Mouse (Mus musculus): Measurements from ENCODE around the gene Map4k2. TPM values are rescaled to one million over a fixed set of nuclear protein-coding genes. Genes with fewer than 3 reads are reported as not detected.

The Map4k2 gene
- total and polyA plus RNA-seq, 3 experiments: 8.0 to 22.3 TPM; not detected in 1

DNA sequence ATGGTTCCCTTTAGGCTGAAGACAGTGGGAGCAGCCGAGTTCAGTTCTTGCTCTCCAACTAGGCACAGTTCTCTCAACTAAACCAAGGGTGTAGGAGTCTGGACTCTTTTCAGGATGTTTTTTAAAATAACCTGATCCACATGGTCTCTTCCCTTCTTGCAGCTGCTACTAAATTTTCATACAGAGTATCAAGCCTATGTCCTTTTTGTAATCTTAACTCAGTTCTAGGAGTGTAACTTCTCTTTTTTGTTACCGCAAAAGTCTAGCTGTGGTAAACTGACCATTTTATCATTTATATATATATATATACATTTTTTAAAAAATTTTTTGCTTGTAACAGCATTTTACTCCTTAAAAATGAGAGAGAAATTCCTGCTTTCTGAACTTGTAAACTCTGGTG lies 29.2 kb downstream of the Map4k2 start:
- Histone ChIP-seq H3K27me3 (ENCODE audit: control insufficient read depth in 1 of 2, insufficient read depth in 2 of 2, low read length in 2 of 2) (no peaks in the 10 kb centered on the region), H3K4me1 (ENCODE audit: control insufficient read depth in 1 of 2, insufficient read depth in 2 of 2, low read length in 2 of 2) (peaks cover 22 to 32% of the 10 kb centered on the region in 2 experiments), H3K79me2 (ENCODE audit: control insufficient read depth, insufficient read depth, low read length, poor library complexity) (peaks cover 33% of the 10 kb centered on the region), H3K27ac (ENCODE audit: control insufficient read depth, low read depth, low read length) (peak overlapping the region; percentile 61), H3K9me3 (replicated peaks; ENCODE audit: insufficient read depth, low read length) (no peaks in the 10 kb centered on the region), H3K4me3 (ENCODE audit: control insufficient read depth in 1 of 2, insufficient read depth in 1 of 2, low read depth in 2 of 2, low read length in 2 of 2) (no peak overlapping the region), H3K9ac (ENCODE audit: control insufficient read depth, low read depth, low read length, poor library complexity, severe bottlenecking) (no peak overlapping the region; the same call in 1 of the 2 replicates), H3K36me3 (ENCODE audit: control insufficient read depth in 1 of 2, insufficient read depth in 2 of 2, low read length in 2 of 2) (peaks cover 65 to 69% of the 10 kb centered on the region in 2 experiments)
- DNase-seq (ENCODE audit: low read depth, low spot score): peak; percentile 65
- TF ChIP-seq USF1 (IDR thresholded peaks at IDR 0.05; ENCODE audit: low read depth, low read length): 0 out of 2 replicates have a peak, but pooled peaks have one; percentile 4
- peak; percentile 79 for TF ChIP-seq SIN3A (IDR thresholded peaks at IDR 0.05; ENCODE audit: low read length)
- TF ChIP-seq TCF12 (IDR thresholded peaks at IDR 0.05; ENCODE audit: low read depth, low read length): no peak
- TF ChIP-seq ETS1 (IDR thresholded peaks at IDR 0.05; ENCODE audit: low read depth, low read length): peak; percentile 42; the same call in 1 of the 2 replicates
- TF ChIP-seq ZC3H11A (IDR thresholded peaks at IDR 0.05; ENCODE audit: low read depth, low read length): no peak
- TF ChIP-seq EP300 (IDR thresholded peaks at IDR 0.05; ENCODE audit: low read depth in 1 of 2, low read length in 2 of 2): peak in 1 of 2 experiments; percentile 28; a peak in 1 of 4 replicates
- no peak for TF ChIP-seq MEF2A (IDR thresholded peaks at IDR 0.05; ENCODE audit: extremely low read depth, insufficient replicate concordance, low read depth, low read length, poor library complexity, severe bottlenecking)
- peak; percentile 66 for TF ChIP-seq ZNF384 (IDR thresholded peaks at IDR 0.05; ENCODE audit: low read depth, low read length)
- peak; percentile 78 for TF ChIP-seq MXI1 (IDR thresholded peaks at IDR 0.05; ENCODE audit: low read depth, low read length)

DNA sequence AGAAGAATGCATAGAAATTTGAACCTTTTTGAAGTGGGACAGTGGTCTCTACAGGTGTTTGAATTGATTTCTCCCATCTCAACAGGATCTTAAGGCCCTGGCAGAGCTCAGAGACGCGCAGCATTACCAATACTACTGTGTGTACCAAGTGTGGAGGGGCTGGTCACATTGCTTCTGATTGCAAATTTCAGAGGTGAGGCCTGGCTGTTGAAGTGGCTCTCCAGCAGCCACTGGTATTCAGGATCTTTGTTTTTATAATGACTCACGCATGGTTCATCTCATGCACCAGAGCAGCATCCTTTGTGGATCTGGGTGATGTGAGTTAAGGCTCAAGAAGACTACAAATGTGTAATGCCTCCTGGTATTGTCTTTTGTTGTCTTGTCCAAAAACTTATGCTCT lies 31.5 kb downstream of the Map4k2 start:
- TF ChIP-seq TCF12 (IDR thresholded peaks at IDR 0.05; ENCODE audit: low read depth, low read length): no peak
- TF ChIP-seq SIN3A (IDR thresholded peaks at IDR 0.05; ENCODE audit: low read length): no peak
- no peak for TF ChIP-seq GATA1 (IDR thresholded peaks at IDR 0.05; ENCODE audit: low read depth, low read length)
- TF ChIP-seq ZC3H11A (IDR thresholded peaks at IDR 0.05; ENCODE audit: low read depth, low read length): no peak
- no peak for TF ChIP-seq POLR2AphosphoS5 (IDR thresholded peaks at IDR 0.05; ENCODE audit: borderline replicate concordance, low read depth, low read length)
- TF ChIP-seq MEF2A (IDR thresholded peaks at IDR 0.05; ENCODE audit: extremely low read depth, insufficient replicate concordance, low read depth, low read length, poor library complexity, severe bottlenecking): no peak
- TF ChIP-seq TBP (IDR thresholded peaks at IDR 0.05; ENCODE audit: low read depth, low read length): no peak
- TF ChIP-seq KAT2A (conservative IDR thresholded peaks at IDR 0.05; ENCODE audit: low read depth, low read length): no peak
- TF ChIP-seq USF2 (IDR thresholded peaks at IDR 0.05; ENCODE audit: borderline replicate concordance in 1 of 2, insufficient read depth in 1 of 2, low read depth in 1 of 2, low read length in 2 of 2): no peak
- no peak for TF ChIP-seq UBTF (IDR thresholded peaks at IDR 0.05; ENCODE audit: borderline replicate concordance, insufficient read depth, low read depth, low read length)
- no peak for TF ChIP-seq MXI1 (IDR thresholded peaks at IDR 0.05; ENCODE audit: low read depth, low read length)
- TF ChIP-seq MAZ (IDR thresholded peaks at IDR 0.05; ENCODE audit: low read depth, low read length): no peak
- no peak for TF ChIP-seq JUND (IDR thresholded peaks at IDR 0.05; ENCODE audit: low read depth, low read length)
- TF ChIP-seq BHLHE40 (IDR thresholded peaks at IDR 0.05; ENCODE audit: borderline replicate concordance, low read depth, low read length): no peak
- no peak for TF ChIP-seq ZNF384 (IDR thresholded peaks at IDR 0.05; ENCODE audit: low read depth, low read length)
- no peak for TF ChIP-seq MYC (IDR thresholded peaks at IDR 0.05; ENCODE audit: low read depth, low read length)
- no peak for TF ChIP-seq CHD2 (IDR thresholded peaks at IDR 0.05; ENCODE audit: low read length)
- no peak for TF ChIP-seq CHD1 (IDR thresholded peaks at IDR 0.05; ENCODE audit: low read depth, low read length)
- TF ChIP-seq SMC3 (IDR thresholded peaks at IDR 0.05; ENCODE audit: low read depth, low read length): no peak
- H3K79me2 ChIP-seq (ENCODE audit: control insufficient read depth, insufficient read depth, low read length, poor library complexity): peaks cover 17% of the 10 kb centered on the region
- H3K4me3 ChIP-seq (ENCODE audit: control insufficient read depth in 1 of 2, insufficient read depth in 1 of 2, low read depth in 2 of 2, low read length in 2 of 2): no peak overlapping the region
- H3K4me1 ChIP-seq (ENCODE audit: control insufficient read depth in 1 of 2, insufficient read depth in 2 of 2, low read length in 2 of 2): peaks cover 15 to 20% of the 10 kb centered on the region in 2 experiments
- no peak overlapping the region for H3K9ac ChIP-seq (ENCODE audit: control insufficient read depth, low read depth, low read length, poor library complexity, severe bottlenecking)
- no peaks in the 10 kb centered on the region for H3K27me3 ChIP-seq (ENCODE audit: control insufficient read depth in 1 of 2, insufficient read depth in 2 of 2, low read length in 2 of 2)
- no peak overlapping the region for H3K27ac ChIP-seq (ENCODE audit: control insufficient read depth, low read depth, low read length)
- no peak for DNase-seq (ENCODE audit: low read depth, low spot score)
- H3K36me3 ChIP-seq (ENCODE audit: control insufficient read depth in 1 of 2, insufficient read depth in 2 of 2, low read length in 2 of 2): peaks cover 43 to 53% of the 10 kb centered on the region in 2 experiments
- no peaks in the 10 kb centered on the region for H3K9me3 ChIP-seq (replicated peaks; ENCODE audit: insufficient read depth, low read length)
